Mouse (Mus musculus) cortical plate, adult 2 months (tissue): ENCODE results near the gene Proca1.

Source experiments
- CTCF ChIP-seq: fragments of 200-500 bp; IDR thresholded peaks from 2 replicates; pipeline ENCODE4 v1.5.1; 2011; ENCODE audit warnings: mild to moderate bottlenecking, control low read depth, low read length; ENCODE audit not compliant: insufficient read depth; ENCODE audit errors: extremely low read depth
- POLR2A ChIP-seq: fragments of 200-500 bp; IDR thresholded peaks from 2 replicates; pipeline ENCODE4 v1.6.1; 2011; ENCODE audit warnings: mild to moderate bottlenecking, low read length, control low read depth; ENCODE audit not compliant: insufficient read depth; ENCODE audit errors: extremely low read depth

- TF ChIP-seq CTCF (no peak), POLR2A (no peak)
Measured at GRCm38 (mm10) chr11:78162504-78162903, 30.7 kb upstream of the Proca1 start.
